Mouse (Mus musculus) urinary bladder, postnatal 25 days (tissue): ENCODE results near the gene Exoc6.

Experiments
- DNase-seq: peaks from one replicate; pipeline ENCODE4 v3.0.0; 2022; ENCODE audit warnings: low spot score

The Exoc6 gene

DNA sequence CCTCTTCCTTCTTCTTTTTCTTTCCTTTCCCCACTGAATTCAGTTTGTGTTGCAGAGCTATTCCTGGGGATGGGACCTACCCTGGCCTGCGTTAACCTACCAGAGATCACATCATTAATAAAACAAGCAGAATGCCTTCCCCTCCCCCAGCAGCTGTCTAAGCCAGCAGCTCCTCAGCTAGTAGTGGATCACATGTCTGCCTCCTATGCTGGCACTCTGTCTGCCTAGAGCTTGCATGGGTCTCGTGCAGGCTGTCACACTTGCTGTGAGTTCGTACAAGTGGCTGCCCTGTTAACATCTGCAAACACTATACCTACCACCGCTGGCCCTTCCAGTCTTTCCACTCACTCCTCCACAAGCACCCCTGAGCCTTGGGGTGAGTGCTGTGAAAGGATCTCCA, 29.4 kb downstream of the Exoc6 start:
- DNase-seq = no peak

DNA sequence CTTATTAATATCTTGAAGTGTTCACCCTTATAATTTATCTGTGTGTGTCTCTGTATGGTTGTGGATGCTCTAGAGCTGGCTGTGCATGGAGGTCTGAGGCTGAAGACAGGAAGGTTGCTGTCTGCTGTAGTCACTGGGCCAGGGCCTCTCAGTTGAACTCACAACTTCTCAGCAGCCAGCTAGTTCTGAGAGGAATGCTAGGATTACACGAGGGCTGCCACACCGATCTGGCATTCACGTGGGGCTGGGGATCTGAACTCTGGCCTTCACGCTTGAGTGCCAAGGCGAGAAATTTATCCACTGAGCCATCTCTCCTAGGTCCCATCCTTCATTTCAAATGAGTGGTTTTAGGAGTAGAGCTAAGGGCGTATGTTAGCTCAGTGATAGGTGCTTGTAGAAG, 30.2 kb downstream of the Exoc6 start:
- no peak for DNase-seq

DNA sequence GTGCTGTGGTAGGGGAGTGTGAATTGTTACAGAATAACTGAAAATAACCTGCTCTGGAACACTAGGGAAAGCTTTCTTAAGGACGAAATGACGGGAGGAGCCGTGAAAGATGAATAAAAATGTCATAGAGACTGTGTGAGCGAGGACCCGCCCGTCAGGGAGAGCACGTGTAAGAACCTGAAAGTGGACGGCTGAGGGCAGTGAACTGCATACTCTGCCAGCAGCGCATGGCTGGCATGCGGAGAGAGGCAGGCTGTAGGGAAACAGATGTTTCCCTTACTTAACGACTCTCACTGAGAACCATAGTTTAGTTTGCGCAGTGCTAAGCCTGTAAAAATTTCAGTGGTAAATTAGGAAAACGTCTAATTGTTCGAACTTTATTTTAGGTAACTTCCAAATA, 35.0 kb downstream of the Exoc6 start:
- DNase-seq = no peak

- DNase-seq = no peak
Measured at GRCm38 (mm10) chr19:37585684-37586083, 35.5 kb downstream of the Exoc6 start.

DNA sequence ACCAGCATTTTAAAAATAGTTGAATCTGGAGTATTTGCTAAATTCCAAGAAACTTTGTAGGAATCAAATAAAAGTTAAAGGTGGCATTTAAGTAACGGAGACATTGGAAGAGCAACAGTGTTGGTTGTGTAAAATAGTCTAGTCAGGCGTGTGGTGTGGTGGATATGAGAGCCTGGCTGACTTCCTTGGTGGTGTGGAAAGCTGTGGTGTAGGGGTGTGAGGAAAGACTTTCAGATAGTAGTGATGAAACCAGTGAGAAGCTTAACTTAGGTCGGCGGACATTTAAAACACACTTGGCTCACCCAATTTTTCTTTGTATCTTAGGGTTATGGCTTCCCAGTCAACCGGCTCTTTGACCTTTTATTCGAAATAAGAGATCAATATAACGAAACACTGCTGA, 40.3 kb downstream of the Exoc6 start:
- DNase-seq = no peak

DNA sequence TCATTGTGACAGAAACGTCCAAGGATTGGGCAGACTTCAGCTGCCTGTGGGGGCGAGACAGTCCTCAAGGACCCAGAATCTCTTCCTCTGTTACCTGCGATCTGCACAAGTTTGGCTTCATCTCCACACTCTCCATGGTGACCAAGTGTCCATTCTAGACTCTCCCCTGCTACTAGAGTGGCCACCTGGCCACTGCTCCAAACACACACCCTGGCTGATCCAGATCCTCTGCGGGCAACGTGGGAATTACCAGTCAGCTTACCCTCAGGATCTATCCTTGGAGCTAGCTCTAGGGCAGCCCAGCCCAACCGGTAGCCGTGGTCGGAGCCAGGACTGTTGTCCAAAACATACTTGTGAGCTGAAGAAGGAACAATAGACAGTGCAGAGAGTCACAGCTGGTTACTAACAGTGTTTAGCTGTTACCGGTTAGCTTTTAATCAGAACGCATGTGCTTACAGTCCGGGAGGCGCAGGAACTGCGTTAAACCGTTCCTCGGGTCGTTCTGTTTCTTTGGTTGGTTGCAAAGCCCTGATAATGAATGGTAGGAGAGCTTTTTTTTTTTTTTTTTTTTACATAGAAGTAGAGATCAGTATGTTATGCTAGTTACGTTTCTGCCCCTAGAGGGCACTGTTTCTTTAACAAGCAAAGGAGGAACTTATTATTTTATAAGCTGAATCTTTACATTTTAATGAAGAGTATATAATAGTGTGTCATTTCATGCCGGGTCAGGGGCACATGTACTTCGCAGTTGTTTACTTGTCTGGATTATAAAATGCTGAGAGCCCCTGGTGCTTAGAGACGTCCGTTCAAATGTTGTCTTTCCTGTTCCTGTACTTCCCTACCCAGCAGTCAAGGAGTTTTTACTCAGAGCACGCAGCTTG, 52.0 kb downstream of the Exoc6 start:
- peak; percentile 19 for DNase-seq

DNA sequence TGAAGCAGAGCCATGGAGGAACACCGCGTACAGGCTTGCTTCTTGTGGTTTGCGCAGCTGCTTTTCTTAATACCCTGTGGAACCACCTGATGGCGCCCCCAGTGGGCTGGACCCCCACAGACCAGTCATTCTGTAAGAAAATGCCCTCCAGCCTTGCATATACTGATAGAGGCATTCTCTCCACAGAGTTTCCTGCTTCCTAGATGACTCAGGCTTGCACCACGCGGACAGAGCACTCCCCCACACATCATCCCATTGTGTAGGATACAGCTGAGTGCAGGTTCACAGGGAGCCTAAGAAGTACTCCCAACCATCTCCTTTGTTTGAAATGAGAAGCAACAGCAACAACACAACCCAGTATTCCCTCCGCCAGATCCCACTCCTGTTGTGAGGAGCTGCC, 59.8 kb downstream of the Exoc6 start:
- DNase-seq = no peak

- DNase-seq = no peak
Measured at GRCm38 (mm10) chr19:37612893-37613292, 62.7 kb downstream of the Exoc6 start.

DNA sequence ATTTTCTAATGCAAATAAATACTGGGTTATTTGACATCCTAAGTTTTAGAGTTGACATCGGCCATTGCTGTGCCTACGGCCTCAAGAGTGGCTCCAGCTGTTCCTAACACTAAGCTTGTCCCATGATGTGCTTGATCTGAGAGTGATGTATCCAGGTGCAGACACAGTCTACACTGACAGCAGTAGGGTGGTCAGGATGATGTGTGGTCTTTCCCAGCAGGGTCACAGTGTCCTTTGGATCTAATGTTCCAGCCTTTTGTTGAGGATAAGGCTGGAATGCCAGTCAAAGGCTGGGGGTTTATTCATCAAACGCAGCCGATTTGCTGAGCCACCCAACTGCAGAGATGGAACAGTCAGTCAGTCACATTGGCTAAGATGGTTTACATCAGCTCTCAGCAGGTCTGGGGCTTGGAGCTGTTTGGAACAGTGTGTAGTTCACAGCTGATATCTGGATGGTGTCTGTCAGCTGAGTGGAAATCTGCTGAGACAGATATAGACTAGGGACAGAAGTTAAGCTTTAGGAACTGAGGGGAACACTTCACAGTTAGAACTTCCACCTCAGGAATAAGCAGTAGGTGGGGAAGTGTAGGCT, 64.9 kb downstream of the Exoc6 start:
- no peak for DNase-seq

DNA sequence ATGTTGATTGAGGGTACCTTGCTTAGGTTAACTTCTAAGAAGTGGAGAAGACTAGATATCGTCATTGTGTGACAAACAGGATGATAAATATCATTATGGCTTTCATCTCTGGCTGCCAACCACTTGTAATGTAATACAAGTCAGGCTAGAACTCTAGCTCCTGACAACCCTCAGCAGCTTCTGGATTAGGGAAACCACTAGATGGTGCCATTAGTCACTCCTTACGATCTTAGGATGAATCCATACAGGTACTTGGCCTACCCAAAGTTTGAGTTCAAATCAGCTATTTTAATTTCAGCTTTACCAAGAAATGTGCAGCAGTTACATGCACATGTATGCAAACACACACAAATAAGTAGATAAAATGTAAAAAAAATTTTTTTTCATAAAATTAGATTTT, 97.8 kb downstream of the Exoc6 start:
- DNase-seq = no peak

DNA sequence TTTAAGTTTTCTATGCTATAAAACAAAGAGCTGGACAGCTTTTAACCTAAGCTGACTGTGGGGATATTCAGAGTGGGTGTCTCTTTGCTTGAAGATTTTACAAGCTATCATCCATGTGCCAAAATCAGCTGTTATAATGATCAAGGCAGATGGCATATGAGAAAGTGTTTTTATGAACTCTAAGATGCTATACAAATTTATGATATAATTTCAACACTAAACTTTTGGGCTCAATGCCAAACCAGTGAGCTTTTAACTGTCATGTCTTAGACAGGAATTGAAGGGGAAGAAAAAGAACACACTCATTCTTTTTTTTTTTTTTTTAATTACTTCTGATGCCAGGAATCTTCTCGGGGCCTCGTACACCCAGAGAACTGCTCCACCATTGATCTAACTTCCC, 100.3 kb downstream of the Exoc6 start:
- no peak for DNase-seq

GRCm38 (mm10) chr19:37654012-37654411, 103.8 kb downstream of the Exoc6 start:
- no peak for DNase-seq

DNA sequence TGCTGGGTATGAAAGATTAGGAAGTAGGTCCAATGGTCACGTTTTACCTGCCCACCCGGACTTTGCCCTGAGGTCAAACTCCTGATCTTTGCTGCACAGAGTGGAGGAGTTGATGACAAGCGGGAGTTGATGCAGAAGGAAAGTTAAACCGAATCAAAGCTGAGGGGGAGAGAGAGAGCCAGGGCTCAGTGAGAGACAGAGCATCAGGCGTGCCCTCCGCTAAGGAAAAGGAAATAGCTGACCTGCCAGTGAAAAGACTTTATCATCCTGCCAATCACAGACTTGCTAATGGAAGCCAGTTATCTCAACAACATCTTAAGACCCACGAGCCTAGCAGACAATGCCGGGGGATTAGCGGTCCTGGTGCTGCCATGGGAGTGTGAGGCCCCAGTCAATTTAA, 106.2 kb downstream of the Exoc6 start:
- no peak for DNase-seq

DNA sequence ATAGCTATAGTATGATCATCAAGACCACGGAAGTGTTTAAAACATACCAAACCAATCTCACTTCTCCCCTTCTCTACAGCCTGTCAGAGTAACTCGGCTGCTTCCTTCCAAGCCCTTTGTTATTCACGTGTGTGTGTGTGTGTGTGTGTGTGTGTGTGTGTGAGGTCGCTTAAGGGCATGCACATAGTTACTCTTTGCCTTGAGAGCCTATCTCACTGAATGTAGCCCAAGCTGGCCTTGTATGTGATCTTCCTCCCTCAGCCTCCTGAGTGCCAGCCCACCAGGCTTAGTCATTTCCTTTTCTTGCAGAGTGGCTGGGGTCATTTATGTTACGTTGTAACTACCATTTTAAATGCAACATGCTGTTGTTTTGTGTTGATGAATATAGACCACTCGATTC, 115.0 kb downstream of the Exoc6 start:
- no peak for DNase-seq

DNA sequence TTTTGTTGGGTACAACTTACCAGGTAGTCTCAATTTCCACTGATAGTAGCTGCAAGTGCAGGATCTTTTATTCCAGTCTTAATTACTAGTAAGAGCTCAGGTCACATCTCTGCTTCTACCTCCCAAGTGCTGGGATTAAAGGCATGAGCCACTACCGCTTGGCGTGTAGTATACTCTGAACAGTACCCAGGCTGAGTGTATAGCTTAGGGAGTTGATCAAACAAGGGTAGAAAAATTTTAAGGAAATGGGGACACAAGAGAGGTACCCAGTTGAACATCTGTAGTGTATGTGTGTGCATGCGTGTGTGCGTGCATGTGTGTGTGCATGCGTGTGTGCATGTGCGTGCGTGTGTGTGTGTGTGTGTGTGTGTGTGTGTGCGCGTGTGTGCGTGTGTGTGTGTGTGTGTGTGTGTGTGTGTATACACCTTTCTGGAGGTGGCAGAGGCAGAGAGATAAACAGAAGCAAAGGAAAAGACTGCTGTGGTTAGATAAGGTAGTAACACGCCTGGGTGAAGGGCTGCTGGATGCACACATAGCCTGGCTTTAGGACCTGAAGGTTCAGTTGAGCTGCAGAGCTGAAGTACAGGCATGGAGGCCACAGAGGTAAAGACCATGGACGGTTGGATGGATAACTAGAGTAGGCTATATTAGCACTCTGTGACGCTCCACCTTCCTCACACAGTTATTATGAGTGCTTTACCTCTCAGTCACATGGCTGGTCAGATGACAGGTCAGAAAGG, 117.8 kb downstream of the Exoc6 start:
- no peak for DNase-seq

DNA sequence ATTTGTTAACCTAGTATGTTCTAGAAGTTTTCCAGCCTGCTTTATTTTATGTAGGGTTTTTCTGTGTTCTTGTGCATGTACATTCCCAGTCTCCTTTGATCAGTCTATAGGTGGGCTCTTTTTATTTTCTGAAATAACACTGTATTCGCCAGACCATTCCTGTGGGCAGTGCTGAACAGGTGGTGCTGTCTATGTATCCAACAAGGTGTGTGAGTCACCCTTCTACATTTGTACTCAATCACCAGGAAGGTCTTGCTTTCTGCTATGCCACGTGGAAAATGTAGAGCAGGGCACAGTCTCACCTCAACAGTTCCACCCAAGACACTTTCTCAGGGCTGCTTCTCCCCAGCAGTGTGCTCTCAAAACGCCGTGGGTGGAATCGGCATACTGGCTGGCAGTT, 118.4 kb downstream of the Exoc6 start:
- no peak for DNase-seq

DNA sequence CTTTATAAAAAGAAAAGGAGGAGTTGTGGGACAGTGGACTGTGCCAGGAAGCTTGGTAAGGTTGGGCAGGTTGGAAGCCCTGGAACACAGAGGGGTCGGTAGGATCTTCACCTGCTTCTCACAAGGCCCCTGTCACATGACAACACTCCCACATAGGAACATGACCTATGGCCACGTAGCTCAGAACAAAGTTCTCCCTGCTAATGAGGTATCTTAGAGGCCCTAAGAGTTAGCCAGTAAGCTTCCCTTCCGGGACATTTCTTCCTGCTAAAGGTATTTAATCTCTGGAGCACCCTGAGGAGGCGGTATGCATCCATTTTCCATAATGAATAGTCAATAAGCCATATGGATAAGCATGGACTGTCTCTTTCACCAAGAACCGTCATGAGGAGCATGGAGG, 119.3 kb downstream of the Exoc6 start:
- DNase-seq = no peak

- DNase-seq = no peak
Measured at GRCm38 (mm10) chr19:37673393-37673792, 123.2 kb downstream of the Exoc6 start.

- no peak for DNase-seq
Measured at GRCm38 (mm10) chr19:37685281-37685680, 135.1 kb downstream of the Exoc6 start, which contains the start of gene Cyp26c1. Cyp26c1 (plus strand) TSS chr19:37685581.

GRCm38 (mm10) chr19:37686347-37686746, 136.1 kb downstream of the Exoc6 start:
- DNase-seq = no peak

GRCm38 (mm10) chr19:37686941-37687850, 137.0 kb downstream of the Exoc6 start:
- no peak for DNase-seq

DNA sequence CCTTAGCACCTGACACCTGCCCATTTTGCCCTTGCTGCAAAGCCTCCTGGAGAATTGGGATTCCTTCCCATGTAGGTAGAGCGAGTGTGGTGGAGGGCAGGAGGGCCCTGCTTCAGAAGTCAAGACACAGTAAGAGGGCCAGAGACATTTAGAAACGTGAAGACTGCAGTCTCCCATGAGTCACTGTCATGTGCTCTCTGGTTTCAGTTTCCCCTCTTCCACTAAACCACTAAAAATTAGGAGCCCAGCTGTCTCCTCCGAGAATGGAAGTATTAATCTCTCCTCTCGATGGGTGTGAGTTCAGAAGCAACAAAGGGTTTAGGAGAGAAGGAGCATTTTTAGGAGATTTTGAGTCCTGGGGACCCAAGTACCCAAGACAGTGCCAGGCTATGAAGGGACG, 139.3 kb downstream of the Exoc6 start:
- DNase-seq = no peak
